Mouse (Mus musculus): Measurements from ENCODE around the gene Mymx. TPM values are rescaled to one million over a fixed set of nuclear protein-coding genes. Genes with fewer than 3 reads are reported as not detected.

The Mymx gene
- polyA plus RNA-seq, 1 experiment from 2014 or later = not detected

- peaks cover 14% of the 10 kb centered on the region; the same call in 1 of the 2 replicates for H3K4me1 ChIP-seq (ENCODE audit: control insufficient read depth, insufficient read depth, low read length)
- no peaks in the 10 kb centered on the region for H3K36me3 ChIP-seq (ENCODE audit: control insufficient read depth, insufficient read depth, low read length)
- H3K9me3 ChIP-seq (ENCODE audit: control insufficient read depth, low read length) = no peaks in the 10 kb centered on the region
- ATAC-seq (ENCODE audit: low FRiP score, low TSS enrichment) = no peak
- H3K4me3 ChIP-seq (replicated peaks; ENCODE audit: low read depth, low read length) = peak overlapping the region; percentile 59; the same call in 1 of the 2 replicates
- H3K9ac ChIP-seq (replicated peaks; ENCODE audit: low read length) = no peak overlapping the region
- DNase-seq = no peak
- WGBS = 74% methylated on average over 3 of the region's 3 CpGs
- H3K27me3 ChIP-seq (ENCODE audit: control insufficient read depth, insufficient read depth, low read length) = no peaks in the 10 kb centered on the region
- peak overlapping the region; percentile 96 for H3K4me2 ChIP-seq (ENCODE audit: low read length)
- H3K27ac ChIP-seq (replicated peaks; ENCODE audit: low read depth, low read length) = no peak overlapping the region
Measured at GRCm38 (mm10) chr17:45556514-45557245, 45.2 kb downstream of the Mymx start.

DNA sequence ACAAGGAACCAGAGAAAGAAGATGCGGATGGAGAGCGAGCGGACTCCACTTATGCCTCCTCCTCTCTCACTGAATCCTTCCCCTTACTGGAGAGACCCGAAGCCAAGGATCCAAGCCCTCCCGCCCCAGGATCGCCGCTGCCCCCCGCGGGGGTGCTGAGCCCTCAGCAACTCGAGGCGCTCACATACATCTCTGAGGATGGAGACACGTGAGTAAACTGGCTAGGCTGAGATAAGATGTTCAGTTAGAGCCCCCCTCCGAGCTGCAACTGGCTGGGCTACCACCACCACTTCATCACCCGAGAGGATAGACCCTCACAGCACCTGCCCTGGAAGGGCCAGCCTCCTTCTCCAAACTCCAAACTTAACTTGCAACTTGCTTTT, 45.8 kb downstream of the Mymx start:
- peak overlapping the region; percentile 96 for H3K4me2 ChIP-seq (ENCODE audit: low read length)

GRCm38 (mm10) chr17:45555452-45556106, 46.3 kb downstream of the Mymx start, which contains the start of gene Nfkbie:
Nfkbie (plus strand) TSS chr17:45555703.
- WGBS = under 1% methylated on average over 45 of the region's 45 CpGs
- H3K27ac ChIP-seq (replicated peaks; ENCODE audit: low read depth, low read length) = 0 out of 2 replicates have a peak within 1 kb of the TSS, but pooled peaks have one; percentile 9
- no peaks in the 10 kb centered on the region for H3K9me3 ChIP-seq (ENCODE audit: control insufficient read depth, low read length)
- peaks cover 15% of the 10 kb centered on the region; the same call in 1 of the 2 replicates for H3K4me1 ChIP-seq (ENCODE audit: control insufficient read depth, insufficient read depth, low read length)
- H3K9ac ChIP-seq (replicated peaks; ENCODE audit: low read length) = peak within 1 kb of the TSS; percentile 66
- ATAC-seq (ENCODE audit: low FRiP score, low TSS enrichment) (peak; percentile 83), DNase-seq (peak; percentile 94)
- H3K27me3 ChIP-seq (ENCODE audit: control insufficient read depth, insufficient read depth, low read length) = no peaks in the 10 kb centered on the region
- H3K4me3 ChIP-seq (replicated peaks; ENCODE audit: low read depth, low read length) = peak within 1 kb of the TSS; percentile 59
- H3K4me2 ChIP-seq (ENCODE audit: low read length) = peak within 1 kb of the TSS; percentile 96
- no peaks in the 10 kb centered on the region for H3K36me3 ChIP-seq (ENCODE audit: control insufficient read depth, insufficient read depth, low read length)

More for the DNA sequence above, 45.8 kb downstream of the Mymx start:
- peaks cover 14% of the 10 kb centered on the region; the same call in 1 of the 2 replicates for H3K4me1 ChIP-seq (ENCODE audit: control insufficient read depth, insufficient read depth, low read length)
- peak overlapping the region; percentile 59 for H3K4me3 ChIP-seq (replicated peaks; ENCODE audit: low read depth, low read length)
- no peaks in the 10 kb centered on the region for H3K36me3 ChIP-seq (ENCODE audit: control insufficient read depth, insufficient read depth, low read length)
- ATAC-seq (ENCODE audit: low FRiP score, low TSS enrichment) (no peak), DNase-seq (no peak)
- H3K27ac ChIP-seq (replicated peaks; ENCODE audit: low read depth, low read length) = no peak overlapping the region
- H3K9ac ChIP-seq (replicated peaks; ENCODE audit: low read length) = peak overlapping the region; percentile 66
- no peaks in the 10 kb centered on the region for H3K9me3 ChIP-seq (ENCODE audit: control insufficient read depth, low read length)
- WGBS = 1% methylated on average over 14 of the region's 14 CpGs
- no peaks in the 10 kb centered on the region for H3K27me3 ChIP-seq (ENCODE audit: control insufficient read depth, insufficient read depth, low read length)

- 52% methylated on average over 1 of the region's 1 CpGs for WGBS
- H3K27me3 ChIP-seq (ENCODE audit: control insufficient read depth, insufficient read depth, low read length) = no peaks in the 10 kb centered on the region
- no peak overlapping the region for H3K4me3 ChIP-seq (replicated peaks; ENCODE audit: low read depth, low read length)
- peaks cover 23% of the 10 kb centered on the region for H3K4me1 ChIP-seq (ENCODE audit: control insufficient read depth, insufficient read depth, low read length)
- no peak for ATAC-seq (ENCODE audit: low FRiP score, low TSS enrichment)
- H3K4me2 ChIP-seq (ENCODE audit: low read length) = no peak overlapping the region
- no peak overlapping the region for H3K9ac ChIP-seq (replicated peaks; ENCODE audit: low read length)
- H3K9me3 ChIP-seq (ENCODE audit: control insufficient read depth, low read length) = no peaks in the 10 kb centered on the region
- no peak for DNase-seq
- no peaks in the 10 kb centered on the region for H3K36me3 ChIP-seq (ENCODE audit: control insufficient read depth, insufficient read depth, low read length)
- H3K27ac ChIP-seq (replicated peaks; ENCODE audit: low read depth, low read length) = no peak overlapping the region
Measured at GRCm38 (mm10) chr17:45554420-45554819, 47.5 kb downstream of the Mymx start.

GRCm38 (mm10) chr17:45553065-45553464, 48.8 kb downstream of the Mymx start:
- DNase-seq = no peak
- Histone ChIP-seq H3K27me3 (ENCODE audit: control insufficient read depth, insufficient read depth, low read length) (no peaks in the 10 kb centered on the region), H3K4me1 (ENCODE audit: control insufficient read depth, insufficient read depth, low read length) (peaks cover 27% of the 10 kb centered on the region), H3K36me3 (ENCODE audit: control insufficient read depth, insufficient read depth, low read length) (no peaks in the 10 kb centered on the region), H3K4me2 (ENCODE audit: low read length) (no peak overlapping the region), H3K9me3 (ENCODE audit: control insufficient read depth, low read length) (no peaks in the 10 kb centered on the region), H3K27ac (replicated peaks; ENCODE audit: low read depth, low read length) (no peak overlapping the region), H3K9ac (replicated peaks; ENCODE audit: low read length) (no peak overlapping the region), H3K4me3 (replicated peaks; ENCODE audit: low read depth, low read length) (no peak overlapping the region)
- ATAC-seq (ENCODE audit: low FRiP score, low TSS enrichment) = no peak
- 86% methylated on average over 3 of the region's 3 CpGs for WGBS

DNA sequence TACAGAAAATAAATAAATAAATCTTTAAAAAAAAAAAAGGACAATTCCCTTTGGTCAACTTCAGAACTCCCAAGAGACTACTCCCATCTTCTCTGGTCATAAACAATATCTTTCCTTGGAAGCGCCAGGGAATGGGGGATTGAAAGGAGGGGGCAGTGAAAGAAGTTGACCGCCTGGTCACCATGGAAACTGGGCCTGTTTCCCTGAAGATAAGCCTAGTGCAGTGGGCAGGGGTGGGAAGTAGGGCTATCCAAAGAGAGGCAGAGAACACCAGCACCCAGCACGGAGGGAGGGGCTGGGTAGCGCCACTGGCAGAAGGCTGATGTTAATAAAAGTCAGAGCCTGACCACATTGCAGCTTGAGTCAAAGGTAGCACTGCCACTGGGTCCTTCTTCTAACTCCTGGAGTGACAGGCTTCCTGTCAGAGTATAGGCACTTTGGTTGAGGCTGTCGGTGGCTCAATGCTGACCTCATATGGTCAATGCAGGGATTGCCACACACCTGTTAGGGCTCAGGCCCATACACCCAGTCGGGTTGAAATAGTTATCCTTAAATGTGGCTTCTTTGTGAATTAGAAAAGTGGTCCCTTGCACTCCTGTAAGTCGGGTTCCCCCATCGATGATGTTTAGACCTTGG, 50.0 kb downstream of the Mymx start:
- DNase-seq = peak; percentile 87
- Histone ChIP-seq H3K4me3 (replicated peaks; ENCODE audit: low read depth, low read length) (no peak overlapping the region), H3K9ac (replicated peaks; ENCODE audit: low read length) (no peak overlapping the region), H3K4me1 (ENCODE audit: control insufficient read depth, insufficient read depth, low read length) (peaks cover 34% of the 10 kb centered on the region), H3K4me2 (ENCODE audit: low read length) (no peak overlapping the region), H3K9me3 (ENCODE audit: control insufficient read depth, low read length) (no peaks in the 10 kb centered on the region), H3K27me3 (ENCODE audit: control insufficient read depth, insufficient read depth, low read length) (peaks cover 9% of the 10 kb centered on the region; the same call in 1 of the 2 replicates), H3K27ac (replicated peaks; ENCODE audit: low read depth, low read length) (no peak overlapping the region), H3K36me3 (ENCODE audit: control insufficient read depth, insufficient read depth, low read length) (peaks cover 1% of the 10 kb centered on the region)
- 0 out of 2 replicates have a peak, but pooled peaks have one; percentile 21 for ATAC-seq (ENCODE audit: low FRiP score, low TSS enrichment)
- WGBS = 4% methylated on average over 8 of the region's 8 CpGs

DNA sequence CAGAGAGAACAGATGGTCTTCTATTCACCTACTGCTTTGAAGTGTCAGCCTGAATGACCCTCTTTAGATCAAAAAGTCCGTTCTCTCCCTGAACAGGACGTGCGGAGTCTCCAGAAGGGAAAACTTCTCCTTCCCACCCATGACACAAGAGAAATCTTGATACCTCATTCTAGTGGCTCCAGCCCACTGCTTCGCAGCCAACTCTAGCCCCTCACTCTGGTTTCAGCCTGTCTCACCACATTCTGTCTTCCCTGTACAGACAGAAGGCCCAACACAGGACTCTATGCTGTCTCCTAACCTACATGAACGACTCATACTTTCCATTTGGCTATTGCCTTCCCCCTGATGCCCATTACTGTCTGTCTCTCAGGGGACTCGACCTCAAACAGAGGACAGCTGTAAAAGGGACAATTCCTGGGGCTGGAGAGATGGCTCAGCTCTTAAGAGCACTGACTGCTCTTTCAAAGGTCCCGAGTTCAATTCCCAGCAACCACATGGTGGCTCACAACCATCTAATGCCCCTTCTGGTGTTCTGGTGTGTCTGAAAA, 50.6 kb downstream of the Mymx start:
- H3K27me3 ChIP-seq (ENCODE audit: control insufficient read depth, insufficient read depth, low read length) = peaks cover 15% of the 10 kb centered on the region
- 40% methylated on average over 7 of the region's 7 CpGs for WGBS
- no peak overlapping the region for H3K4me2 ChIP-seq (ENCODE audit: low read length)
- H3K36me3 ChIP-seq (ENCODE audit: control insufficient read depth, insufficient read depth, low read length) = peaks cover 7% of the 10 kb centered on the region
- ATAC-seq (ENCODE audit: low FRiP score, low TSS enrichment) (no peak), DNase-seq (no peak)
- H3K9me3 ChIP-seq (ENCODE audit: control insufficient read depth, low read length) = no peaks in the 10 kb centered on the region
- no peak overlapping the region for H3K27ac ChIP-seq (replicated peaks; ENCODE audit: low read depth, low read length)
- no peak overlapping the region for H3K9ac ChIP-seq (replicated peaks; ENCODE audit: low read length)
- peaks cover 28% of the 10 kb centered on the region for H3K4me1 ChIP-seq (ENCODE audit: control insufficient read depth, insufficient read depth, low read length)
- no peak overlapping the region for H3K4me3 ChIP-seq (replicated peaks; ENCODE audit: low read depth, low read length)

Measured in midbrain, embryonic 14.5 days (tissue).